Mouse (Mus musculus): ENCODE measurements around the gene Fam102b.

DNA sequence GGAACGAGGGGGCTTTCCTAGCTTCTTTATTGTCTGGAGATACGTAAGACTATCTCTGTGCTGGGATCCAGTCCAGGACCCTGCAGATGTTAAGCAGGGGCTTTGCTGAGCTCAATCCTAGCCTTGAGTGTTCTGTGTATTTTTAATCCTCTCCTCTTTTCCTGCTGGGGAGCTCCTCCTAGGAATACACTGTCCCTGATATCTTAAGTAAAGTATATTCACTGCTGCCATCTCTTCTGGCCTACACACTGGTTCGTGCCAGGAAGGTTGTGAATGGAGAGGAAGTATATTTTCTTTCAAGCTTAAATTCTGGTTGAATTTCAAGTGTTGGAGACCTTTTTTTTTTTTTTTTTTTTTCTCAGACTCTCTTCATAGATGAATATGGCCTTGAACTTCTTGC lies 64.1 kb downstream of the Fam102b start:
- no peak for TF ChIP-seq CTCF (IDR thresholded peaks at IDR 0.05; ENCODE audit: extremely low read depth, insufficient read depth, insufficient read length, insufficient replicate concordance)
- no peak for TF ChIP-seq POLR2A (IDR thresholded peaks at IDR 0.05; ENCODE audit: low read depth, low read length)
